Mouse (Mus musculus) activated CD4-positive, CD25-positive, alpha-beta regulatory T cell, adult 9 weeks (primary cell): ENCODE data around the gene Ppp1r17. TPM values are rescaled to one million over a fixed set of nuclear protein-coding genes. Genes with fewer than 3 reads are reported as not detected.

Experiments
- polyA plus RNA-seq: library from polyadenylated mRNA; unstranded; fragments of 100-300 nt; shearing (Covaris generic); gene quantifications from one replicate; pipeline ENCODE4 v1.2.1, GENCODE M21; 2017

Gene Ppp1r17
- polyA plus RNA-seq, result not detected

GRCm38 (mm10) chr6:56017291-56017994 lies at the start of gene Ppp1r17:
Ppp1r17 (plus strand) TSS chr6:56017497.

Other genes with a start within 250 kb of the Ppp1r17 start
- gene Itprid1, start 180.6 kb upstream of the Ppp1r17 start, polyA plus RNA-seq, result not detected